Mouse (Mus musculus) heart, postnatal 0 days (tissue): Measurements from ENCODE around the gene Glb1l.

Experiments used
- CTCF ChIP-seq: IDR thresholded peaks from 2 replicates; pipeline ENCODE4 v1.5.1; 2016; ENCODE audit warnings: antibody characterized with exemption, control low read depth, low read depth
- EP300 ChIP-seq: IDR thresholded peaks from 2 replicates; pipeline ENCODE4 v1.6.1; 2016; ENCODE audit warnings: antibody characterized with exemption, low read depth

DNA sequence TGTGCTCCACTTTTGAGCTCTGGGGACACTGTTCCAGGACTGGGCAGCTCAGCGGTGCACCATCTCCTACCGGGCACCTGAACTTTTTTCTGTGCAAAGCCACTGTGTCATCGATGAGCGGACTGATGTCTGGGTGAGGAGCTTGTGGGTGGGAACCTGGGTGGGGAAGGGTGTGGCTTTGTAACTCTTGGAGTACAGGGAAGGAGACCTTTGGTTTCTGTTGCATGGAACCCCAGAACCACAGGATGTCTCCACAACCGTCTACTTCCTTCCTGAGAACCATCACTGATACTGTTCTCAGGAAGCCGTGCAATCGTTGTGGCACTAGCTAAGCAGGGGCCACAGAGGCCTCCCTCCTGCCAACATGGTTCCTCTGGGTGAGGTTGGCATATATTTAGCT is 2.5 kb upstream of the Glb1l start:
- no peak for TF ChIP-seq CTCF
- no peak for TF ChIP-seq EP300
